Mouse (Mus musculus): Measurements from ENCODE around the gene Poc1a.

Gene Poc1a

DNA sequence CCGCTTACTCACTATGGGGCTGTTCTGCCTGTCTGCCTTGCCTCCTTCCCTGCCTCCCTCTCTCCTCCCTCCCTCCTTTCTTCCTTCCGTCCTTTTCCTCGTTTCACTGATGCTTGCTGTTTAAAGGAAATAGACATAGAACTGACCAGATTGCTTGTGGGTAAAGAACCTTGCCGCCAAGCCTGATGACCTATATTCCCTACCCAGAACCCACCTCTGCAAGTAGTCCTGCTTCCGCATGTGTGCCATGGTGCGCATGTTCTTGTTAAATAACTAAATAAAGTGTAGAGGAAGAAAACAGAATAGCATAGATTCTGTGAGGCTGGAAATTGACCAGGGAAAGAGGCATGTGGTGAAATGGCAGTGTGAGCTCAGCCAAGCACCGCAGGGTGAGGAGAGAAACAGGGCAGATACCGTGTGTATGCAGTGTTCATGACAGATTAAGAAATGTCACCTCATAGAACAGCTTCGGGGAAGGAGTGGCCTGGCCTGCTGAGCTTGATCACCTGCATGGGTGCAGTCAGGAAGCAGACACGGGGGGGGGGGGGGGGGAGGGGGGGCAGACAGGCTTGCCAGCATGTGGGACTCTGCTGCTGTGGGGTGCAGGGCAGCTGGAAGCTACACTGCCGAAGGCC lies 20.7 kb downstream of the Poc1a start:
- DNase-seq (ENCODE audit: low spot score in 2 of 2) = no peak

DNA sequence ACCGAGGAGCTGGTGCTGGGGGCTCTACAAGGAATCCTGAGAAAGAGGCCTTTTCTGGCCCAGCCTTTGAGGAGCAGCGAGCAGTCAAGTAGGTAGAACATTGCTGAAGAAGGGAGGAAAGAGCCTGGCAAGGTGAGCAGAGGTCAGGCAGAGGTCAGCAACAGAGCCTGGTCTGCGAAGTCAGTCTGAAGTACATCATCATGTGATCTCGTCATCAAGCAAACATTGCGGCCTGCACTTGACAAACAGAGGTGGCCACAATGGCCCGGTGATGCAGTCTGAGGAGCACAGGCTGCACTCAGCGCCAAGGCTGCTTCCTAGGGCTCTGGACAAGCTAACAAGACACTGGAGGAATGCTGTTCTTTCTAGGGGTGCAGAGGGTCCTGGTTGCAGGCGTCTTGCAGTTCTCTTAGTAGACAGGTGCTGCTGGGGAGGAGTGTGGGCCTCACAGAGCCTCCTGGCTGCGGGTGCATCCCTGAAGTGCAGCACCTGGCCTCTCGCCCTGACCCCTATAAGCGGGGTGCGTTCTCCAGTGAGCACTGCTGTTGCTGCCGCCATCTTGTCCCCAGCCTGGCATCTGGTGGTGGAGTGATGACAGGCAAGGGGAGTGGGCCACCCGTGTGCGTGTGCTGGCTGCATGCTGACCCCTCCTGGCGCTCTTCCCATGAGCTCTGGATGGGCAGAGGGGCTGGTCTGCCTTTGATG lies 21.7 kb downstream of the Poc1a start:
- DNase-seq (ENCODE audit: low spot score in 2 of 2) = no peak

DNA sequence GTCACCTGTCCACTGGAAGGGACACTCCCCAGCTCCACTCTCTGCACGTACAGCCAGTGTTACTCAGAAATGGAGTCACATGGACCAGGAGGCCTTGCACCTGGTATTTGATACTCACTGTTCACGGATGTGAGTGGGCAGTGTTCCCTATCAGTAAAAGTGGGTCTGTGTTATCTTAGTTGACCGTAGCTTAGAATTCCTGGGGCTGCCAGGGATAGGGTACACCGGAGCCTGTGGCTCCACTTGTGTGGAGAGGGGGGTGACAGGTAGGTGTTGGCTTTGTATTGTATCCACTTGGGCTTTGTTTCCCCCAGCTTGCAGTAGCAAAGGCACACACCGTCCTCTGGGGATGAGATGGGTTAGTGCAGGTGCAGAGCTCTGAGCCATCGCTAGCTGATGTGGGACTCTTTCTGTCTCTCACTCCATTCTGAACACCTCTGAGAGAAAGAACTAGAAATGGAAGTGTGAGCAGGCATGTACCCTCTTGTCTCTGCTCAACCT lies 22.6 kb downstream of the Poc1a start:
- no peak for DNase-seq (ENCODE audit: low spot score in 2 of 2)

DNA sequence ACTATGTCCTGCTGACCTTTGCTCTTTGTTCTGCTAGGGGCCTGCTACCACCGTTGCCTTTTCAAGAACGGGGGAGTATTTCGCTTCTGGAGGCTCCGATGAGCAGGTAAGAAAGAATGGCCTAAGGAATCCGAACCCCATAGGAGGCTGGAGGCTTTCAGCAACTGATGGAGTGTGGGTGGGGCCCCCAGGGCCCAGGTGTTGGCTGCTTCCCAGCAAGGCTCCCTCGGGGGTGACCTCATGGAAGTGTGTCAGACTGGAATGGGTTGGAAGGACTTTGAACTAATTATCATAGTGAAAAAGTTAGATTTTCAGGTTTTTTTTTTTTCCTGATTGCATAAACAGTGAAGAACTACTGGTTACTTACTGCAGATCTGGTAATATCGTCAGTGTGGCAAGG lies 24.4 kb downstream of the Poc1a start:
- DNase-seq (ENCODE audit: low spot score in 2 of 2) = no peak

DNA sequence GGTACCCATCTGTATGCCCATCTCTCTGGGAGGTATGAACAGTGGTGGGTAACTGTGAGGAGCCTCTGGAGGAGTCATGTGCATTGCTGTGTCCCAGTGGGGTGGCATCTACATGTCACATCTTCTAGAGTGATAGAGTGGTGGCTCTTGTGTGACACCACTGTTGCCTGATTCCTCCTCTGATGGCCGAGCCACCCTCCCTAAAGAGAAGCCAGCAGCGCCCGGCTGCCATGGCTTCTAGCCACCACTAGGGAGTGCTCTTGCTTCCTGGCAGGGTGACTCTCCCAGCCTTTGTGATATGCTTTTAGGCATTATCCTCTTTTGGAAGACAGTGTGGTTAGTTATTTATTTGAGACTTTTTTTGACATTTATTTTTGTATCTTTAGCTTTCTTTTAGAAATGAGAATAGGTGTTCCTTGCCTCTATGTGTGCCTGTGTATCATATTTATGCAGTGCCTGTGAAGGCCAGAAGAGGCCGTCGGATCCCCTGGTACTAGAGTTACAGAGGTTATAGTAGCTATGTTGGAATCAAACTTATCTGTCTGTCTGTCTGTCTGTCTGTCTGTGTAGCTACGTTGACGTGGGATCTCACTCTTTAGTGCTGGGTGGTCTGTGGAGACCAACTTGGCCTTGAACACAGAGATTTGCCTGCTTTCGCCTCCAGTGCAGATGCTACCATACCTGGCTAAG lies 25.9 kb downstream of the Poc1a start:
- peak; percentile 57 to 79 for DNase-seq (ENCODE audit: low spot score in 2 of 2)

DNA sequence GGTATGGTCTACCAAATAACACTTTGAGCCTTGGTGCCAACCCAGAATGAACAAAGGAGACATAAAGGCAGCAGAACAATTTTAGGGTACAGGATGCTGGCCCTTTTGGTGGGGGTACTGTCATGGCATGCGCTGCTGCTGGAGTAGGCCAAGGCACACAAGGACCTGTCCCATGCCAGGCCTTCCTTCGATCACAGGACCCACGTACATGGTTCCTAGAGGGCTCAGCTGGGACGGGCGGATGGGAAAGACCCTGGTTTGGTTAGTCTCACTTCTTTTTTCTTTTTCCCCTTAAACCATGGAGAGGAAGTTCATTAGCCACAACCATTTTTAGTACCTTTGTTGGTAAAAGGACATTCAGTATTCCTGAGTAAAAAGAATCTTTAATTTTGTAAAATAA lies 27.3 kb downstream of the Poc1a start:
- DNase-seq (ENCODE audit: low spot score in 2 of 2) = no peak

DNA sequence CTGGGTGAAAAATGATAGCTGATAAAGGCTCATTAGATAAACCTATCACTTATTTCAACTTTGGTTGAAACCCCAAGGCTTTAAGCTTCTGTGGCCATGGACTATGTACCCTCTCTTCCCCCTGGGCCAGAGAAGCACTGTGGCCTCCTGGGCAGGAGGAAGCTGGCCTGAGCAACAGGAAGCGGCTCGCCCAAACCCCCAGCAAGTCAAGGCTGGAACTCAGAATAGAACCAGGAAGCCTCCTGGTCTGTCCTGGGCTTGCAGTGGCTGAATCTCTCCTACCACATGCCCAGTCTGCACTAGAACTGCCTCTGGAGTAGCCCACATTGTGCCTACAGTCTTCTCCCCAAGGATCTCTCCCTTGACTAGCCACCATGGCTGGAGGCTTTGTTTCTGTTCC lies 27.7 kb downstream of the Poc1a start:
- DNase-seq (ENCODE audit: low spot score in 2 of 2) = peak in 1 of 2 experiments; percentile 31

DNA sequence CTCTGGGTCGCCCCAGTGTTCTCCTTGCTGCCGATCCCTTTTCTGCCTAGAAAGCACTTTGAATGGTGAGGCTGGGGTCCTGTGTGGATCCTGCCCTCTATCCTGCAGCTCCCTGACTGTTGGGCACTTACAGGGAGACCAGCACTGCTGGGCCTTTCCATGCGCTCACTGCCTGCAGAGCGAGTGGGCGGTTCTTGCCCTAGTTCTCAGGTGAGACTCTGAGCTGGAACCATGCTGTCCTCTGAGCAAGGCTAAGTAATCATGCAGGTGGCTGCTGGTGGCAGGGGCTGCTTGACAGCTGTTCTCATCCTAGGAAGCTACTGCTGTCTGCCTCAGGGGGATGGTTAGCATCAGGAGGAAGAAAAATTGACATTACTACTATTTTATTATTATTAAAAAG lies 28.1 kb downstream of the Poc1a start:
- no peak for DNase-seq (ENCODE audit: low spot score in 2 of 2)

DNA sequence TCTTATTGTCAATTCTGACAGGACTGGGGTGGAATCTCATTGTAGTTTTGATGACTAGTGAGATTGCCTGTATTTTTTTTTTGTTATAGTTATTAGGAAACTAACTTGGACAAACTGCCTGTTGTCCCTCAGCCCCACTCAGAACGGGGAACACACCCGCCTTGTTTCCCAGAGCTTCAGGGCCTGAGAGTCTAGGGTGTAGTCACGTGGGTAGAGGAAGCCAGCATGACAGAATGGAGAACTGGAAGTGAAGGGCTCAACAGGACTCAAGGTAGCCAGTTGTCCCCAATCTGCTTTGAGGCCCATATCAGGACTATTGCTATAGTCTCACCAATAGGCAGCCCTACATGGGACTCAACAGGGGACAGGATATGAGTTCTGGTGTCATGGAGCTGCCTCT lies 29.0 kb downstream of the Poc1a start:
- no peak for DNase-seq (ENCODE audit: low spot score in 2 of 2)

DNA sequence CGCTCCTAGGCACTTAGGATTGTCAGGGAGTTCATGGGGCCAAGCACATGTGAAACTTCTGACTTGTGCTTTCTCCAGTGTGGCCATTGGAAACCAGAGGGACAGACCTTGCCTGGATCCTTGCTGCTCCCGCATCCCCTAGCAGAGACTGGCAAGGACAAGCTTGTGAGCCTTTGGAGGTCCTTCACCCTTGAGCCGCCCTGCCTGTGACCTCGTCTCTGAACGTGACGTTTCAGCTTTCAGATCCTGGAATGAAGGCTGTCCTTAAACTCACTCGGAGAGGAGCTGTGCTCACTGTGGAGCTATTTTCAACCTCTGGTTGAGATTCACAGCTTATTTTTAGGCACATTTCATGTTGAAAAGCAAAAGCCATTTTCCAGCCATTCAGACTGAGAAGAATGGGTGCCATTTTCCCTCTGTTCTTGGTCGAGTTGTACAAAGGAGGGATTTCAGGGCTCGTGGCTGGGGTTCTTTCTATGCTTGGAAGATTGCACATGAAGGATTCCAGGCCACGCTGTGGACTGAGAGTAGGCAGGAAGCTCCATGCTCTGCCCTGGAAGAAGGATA lies 30.8 kb downstream of the Poc1a start:
- no peak for DNase-seq (ENCODE audit: low spot score in 2 of 2)

DNA sequence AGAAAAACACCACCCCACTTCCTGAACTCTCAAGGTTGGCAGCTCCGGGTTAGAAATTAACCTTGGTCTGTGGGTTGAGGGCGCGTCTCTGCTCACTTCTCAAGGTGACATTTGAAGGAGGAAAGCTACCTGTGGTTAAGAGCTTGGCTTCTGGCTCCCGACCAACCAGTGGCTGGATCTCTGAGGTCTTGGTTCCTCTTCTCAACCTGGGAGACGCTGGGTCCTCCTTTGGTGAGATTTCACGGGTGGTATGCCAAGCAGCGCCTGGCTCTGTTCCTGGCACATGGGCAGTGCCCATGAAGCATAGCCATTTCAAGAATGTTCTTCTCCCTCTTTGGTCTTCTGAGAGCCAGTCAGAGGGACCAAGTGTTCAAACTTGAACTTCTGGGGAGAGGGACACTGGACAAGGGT lies 32.1 kb downstream of the Poc1a start:
- DNase-seq (ENCODE audit: low spot score in 2 of 2) = no peak

DNA sequence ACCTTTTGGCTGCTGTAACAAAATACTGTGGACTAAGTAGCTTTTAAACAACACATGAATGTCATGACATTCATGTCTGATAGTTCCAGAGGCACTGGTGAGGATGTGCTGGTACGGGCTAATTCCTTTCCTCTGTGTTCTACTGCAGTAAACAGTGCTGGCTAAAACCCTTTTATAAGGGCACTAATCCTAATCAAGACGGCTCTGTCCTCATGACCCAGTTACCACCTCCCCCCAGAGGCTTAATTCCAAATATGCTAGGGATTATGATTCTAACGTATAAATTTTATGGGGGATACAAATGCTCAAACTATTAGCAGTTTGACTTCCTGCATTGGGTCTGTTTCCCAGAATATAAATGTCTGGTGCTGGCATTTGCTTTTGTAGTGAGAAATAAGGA lies 33.3 kb downstream of the Poc1a start:
- no peak for DNase-seq (ENCODE audit: low spot score in 2 of 2)

DNA sequence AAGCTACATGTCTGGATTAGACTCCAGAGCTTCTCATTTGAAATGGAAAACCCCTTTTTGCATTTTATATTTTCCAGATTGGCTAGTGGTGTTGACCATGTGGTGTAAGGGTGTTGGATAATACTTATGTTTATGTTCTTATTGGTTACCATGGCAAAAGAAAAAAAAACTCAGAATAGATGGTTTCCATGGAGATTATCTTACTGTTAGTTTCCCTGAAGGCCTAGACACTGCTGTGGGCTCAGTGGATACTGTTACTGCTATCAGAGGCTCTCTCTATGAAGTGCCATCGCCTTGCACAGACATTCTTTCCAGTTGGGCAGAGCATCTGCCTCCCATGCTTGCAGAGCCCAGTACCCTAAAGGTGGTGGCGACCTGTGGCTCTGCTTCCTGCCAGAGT lies 37.2 kb downstream of the Poc1a start:
- DNase-seq (ENCODE audit: low spot score in 2 of 2) = no peak

DNA sequence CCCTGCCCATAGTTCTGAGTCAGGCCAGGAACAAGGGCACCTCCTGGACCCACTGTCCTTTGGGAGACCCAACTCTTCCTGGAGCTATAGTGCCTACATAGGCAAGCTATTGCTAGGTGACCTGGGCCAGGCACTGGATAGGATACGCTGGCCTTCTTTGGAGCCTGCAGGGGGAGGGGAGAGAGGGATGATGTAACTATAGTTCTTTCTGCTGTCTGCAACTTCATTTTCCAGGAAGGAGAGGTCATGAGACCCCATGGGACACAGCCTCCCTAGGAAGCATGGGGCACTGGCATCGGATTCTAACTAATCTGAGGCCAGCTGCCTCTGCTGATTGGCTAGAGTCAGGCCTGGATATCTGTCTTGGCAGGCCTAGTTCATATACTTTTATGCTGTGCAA lies 38.2 kb downstream of the Poc1a start:
- no peak for DNase-seq (ENCODE audit: low spot score in 2 of 2)

DNA sequence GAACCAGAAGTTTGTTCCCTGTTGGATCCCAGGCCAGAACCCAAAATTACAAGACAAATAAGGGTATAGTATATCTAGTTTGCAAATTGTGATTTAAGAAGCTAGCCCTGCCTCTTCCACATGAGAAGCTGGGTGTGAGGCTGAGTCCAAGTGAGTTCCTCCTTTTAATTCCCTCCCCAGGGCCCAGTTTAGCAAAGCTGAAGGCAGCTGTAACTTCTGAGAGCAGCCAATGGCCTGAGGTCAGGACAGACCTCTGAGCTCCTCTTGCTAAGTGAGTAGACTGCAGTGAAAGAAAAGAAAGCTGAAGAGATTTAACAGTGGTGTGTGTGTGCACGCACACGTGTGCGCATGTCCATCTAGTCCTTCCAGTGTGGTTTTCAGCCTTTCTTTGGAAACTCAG lies 41.6 kb downstream of the Poc1a start:
- no peak for DNase-seq (ENCODE audit: low spot score in 2 of 2)

DNA sequence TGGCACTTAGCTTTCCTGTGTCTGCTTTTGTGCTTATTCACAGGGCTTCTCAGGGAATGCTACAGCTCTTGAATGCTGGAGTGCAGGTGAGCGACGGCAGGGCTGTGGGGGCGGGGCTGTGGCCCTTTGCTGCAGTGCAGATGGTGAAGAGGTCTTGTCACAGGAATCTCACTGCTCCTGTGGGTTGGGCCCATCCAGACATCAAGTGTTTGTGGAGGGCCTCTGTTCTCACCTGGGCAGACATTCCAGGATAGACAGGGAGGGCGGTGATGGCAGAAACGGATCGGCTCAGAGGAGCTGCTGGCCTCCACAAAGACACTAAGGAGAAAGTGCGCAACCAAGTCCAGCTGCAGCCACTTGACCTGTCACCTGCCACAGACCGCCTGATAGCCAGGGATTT lies 45.4 kb downstream of the Poc1a start:
- DNase-seq (ENCODE audit: low spot score in 2 of 2) = no peak

DNA sequence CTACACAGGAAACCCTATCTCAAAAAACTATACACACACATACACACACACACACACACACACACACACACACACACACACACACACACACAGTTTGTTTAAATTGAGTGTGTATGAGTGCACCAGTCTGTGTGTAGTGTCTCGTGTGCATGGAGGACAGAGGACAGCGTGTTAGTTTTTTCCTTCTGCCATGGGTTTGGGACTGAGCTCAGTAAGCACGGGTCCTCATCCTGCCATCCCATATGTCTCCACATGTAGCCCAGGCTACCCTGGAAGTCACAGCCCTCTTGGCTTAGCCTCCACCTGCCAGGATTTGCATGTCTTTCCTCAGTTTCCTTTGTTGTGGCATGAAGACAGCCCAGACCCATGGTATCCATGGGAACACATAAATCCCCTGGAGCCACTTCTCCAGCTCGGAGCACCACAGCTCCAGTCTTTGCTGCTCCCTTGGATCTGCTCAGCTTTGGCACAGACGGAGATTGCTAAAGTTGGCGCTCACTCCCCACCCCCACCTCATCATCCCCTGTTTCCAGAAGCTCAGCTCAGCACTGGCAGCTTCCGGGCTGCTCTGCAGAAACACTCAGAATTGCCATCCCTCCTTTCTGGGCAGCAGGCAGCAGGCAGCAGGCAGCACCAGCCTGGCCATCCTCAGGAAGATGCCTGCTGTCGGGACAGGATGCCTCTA lies 46.4 kb downstream of the Poc1a start:
- DNase-seq (ENCODE audit: low spot score in 2 of 2) = no peak

DNA sequence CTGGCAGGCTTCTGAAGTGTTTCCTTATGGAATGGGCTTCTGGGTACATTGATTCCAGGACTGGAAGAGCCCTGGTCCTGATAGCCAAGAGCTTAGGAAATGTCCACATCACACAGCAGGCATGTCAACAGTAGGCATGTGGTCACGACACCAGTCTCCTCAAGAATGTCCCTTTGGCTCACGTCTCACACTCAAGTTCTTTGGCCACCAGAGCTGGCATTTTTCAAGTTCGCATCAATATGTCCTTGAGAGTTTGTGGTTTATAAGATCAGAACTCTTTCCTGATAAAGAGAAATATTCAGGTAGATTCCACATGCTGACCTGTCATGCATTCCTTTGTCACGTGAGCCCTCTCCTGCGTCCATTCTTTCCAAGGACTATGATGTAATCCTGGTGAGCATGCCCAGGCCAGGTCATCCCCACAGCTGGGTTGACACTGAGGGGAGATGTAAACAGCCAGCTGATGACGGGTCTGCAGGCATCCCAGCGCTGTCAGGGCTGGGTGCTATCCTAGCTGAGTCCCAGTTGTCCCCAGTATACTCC lies 47.3 kb downstream of the Poc1a start:
- DNase-seq (ENCODE audit: low spot score in 2 of 2) = no peak

DNA sequence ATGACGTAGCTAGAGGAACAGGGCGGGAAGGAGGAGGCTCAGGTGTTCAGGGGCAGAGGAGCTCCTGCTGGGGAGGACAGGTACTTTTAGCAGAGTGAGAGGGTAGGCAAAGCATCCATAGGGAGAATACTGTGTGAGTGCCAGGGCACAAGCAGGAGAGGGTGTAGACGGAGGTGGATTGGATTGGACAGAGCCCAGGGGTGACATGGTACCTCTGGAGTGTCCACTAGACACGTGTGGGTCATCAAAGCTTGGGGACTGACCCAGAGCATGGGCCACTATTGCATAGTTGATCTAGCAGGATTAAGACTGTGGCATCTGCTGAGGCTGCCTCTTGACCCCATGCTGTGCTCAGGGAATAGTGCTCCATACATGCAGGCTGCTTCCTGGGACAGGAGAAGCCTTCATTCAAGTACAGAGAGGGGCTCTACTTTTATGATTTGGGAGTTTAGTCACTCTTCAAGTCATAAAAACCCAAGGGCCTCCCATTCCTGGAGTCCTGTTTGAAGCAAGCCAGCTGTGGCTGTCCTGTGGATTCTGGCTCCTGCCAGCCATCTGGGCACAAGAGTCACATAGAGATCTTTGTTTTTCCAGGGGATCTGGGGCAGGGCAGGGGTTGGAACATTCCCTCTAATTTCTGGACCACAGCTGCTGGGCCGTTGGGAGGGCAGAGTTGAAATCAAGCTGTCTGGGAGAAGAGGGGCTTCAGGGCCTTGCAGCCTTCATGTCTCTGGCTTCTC lies 48.1 kb downstream of the Poc1a start:
- no peak for DNase-seq (ENCODE audit: low spot score in 2 of 2)

DNA sequence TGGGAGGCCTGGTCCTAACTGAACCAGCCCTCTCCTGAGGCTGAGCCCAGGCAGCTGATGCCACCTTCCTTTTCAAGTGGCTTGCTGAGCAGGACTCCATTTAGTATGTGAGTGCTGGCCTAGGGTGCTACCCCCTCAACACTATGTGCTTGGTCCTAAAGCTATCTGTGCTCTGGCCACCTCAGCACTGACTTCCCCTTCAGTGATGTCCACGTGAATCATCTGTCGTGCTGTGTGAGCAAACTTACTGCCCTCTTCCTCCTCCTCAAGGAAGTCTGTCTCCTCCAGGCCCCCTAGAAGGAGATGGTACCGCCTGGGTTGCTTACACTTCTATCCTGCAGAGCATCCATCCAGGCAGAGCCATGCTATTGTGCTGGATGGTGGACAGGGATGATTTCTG lies 51.9 kb downstream of the Poc1a start:
- DNase-seq (ENCODE audit: low spot score in 2 of 2) = no peak

DNA sequence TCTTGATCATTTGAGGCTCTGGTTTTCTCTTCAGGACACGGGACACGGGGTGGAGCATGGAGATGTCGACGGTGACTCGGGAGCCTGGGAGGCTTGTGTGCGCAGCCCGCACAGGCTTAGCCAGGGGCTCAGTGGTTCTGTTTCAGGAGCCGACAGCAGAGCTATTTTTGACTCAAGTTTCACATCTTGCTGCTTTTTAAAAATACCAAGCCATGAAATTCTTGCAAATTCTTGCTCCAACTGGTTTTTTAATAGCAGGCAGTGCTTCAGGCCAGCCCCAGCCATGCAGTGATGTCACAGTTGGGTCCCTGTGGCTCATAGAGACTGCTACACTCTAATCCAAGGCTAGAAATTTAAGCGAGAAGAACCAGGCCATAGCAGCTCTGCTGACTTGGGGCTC lies 56.8 kb downstream of the Poc1a start:
- no peak for DNase-seq (ENCODE audit: low spot score in 2 of 2)

Data from spleen, postnatal 10 days (tissue).